Mouse (Mus musculus) lung, embryonic 14.5 days (tissue): ENCODE results near the gene Pear1. TPM values are rescaled to one million over a fixed set of nuclear protein-coding genes. Genes with fewer than 3 reads are reported as not detected.

Experiments
- ATAC-seq: fragments of 200-750 bp; cut with Nextera tagmentation; 2 replicates; pipeline ENCODE4 v1.8.0; 2017; ENCODE audit warnings: mild to moderate bottlenecking, moderate TSS enrichment, moderate library complexity; ENCODE audit not compliant: insufficient read depth
- DNase-seq: peaks from one replicate; pipeline ENCODE4 v3.0.0-alpha.2; 2015
- H3K27ac ChIP-seq: fragments of 300-500 bp; sonication (generic); 2 replicates; pipeline ENCODE4 v1.5.1; 2014; ENCODE audit warnings: low read depth, mild to moderate bottlenecking, moderate library complexity
- H3K27me3 ChIP-seq: fragments of 300-500 bp; sonication (generic); 2 replicates; pipeline ENCODE4 v1.6.1; 2014; ENCODE audit warnings: low read length, control low read depth; ENCODE audit not compliant: insufficient read depth
- H3K36me3 ChIP-seq: fragments of 300-500 bp; sonication (generic); 2 replicates; pipeline ENCODE4 v1.6.1; 2014; ENCODE audit warnings: control low read depth; ENCODE audit not compliant: insufficient read depth
- H3K4me1 ChIP-seq: fragments of 300-500 bp; sonication (generic); 2 replicates; pipeline ENCODE4 v1.6.1; 2014; ENCODE audit warnings: antibody characterized with exemption, control low read depth; ENCODE audit not compliant: insufficient read depth
- H3K4me2 ChIP-seq: fragments of 300-500 bp; sonication (generic); 2 replicates; pipeline ENCODE4 v1.6.1; 2014; ENCODE audit warnings: mild to moderate bottlenecking
- H3K4me3 ChIP-seq: fragments of 300-500 bp; sonication (generic); 2 replicates; pipeline ENCODE4 v1.5.1; 2014; ENCODE audit warnings: low read depth, low read length
- H3K9ac ChIP-seq: fragments of 300-500 bp; sonication (generic); 2 replicates; pipeline ENCODE4 v1.6.1; 2014
- H3K9me3 ChIP-seq: fragments of 300-500 bp; sonication (generic); 2 replicates; pipeline ENCODE4 v1.6.1; 2016; ENCODE audit warnings: low read depth, low read length, control low read depth
- CTCF ChIP-seq: IDR thresholded peaks from 2 replicates; pipeline ENCODE4 v1.5.1; 2016; ENCODE audit warnings: antibody characterized with exemption, low read depth
- WGBS: fragments of 180-500 bp; shearing (Covaris S2); extraction: QIAGEN DNeasy Blood & Tissue Kit; methylation state at CpG from one replicate; pipeline ENCODE4 v1.1.7; 2014; 5-methylcytosine and 5-hydroxymethylcytosine counted together
- polyA plus RNA-seq: library from polyadenylated mRNA; unstranded; fragments of >200 nt; fragmentation: Nextera tagmentation; extraction: Ambion mirVana; gene quantifications from 2 replicates; pipeline ENCODE4 v1.2.1, GENCODE M21; 2014

Pear1 gene
- polyA plus RNA-seq, 1 experiment from 2014 or later = 30.2 TPM

DNA sequence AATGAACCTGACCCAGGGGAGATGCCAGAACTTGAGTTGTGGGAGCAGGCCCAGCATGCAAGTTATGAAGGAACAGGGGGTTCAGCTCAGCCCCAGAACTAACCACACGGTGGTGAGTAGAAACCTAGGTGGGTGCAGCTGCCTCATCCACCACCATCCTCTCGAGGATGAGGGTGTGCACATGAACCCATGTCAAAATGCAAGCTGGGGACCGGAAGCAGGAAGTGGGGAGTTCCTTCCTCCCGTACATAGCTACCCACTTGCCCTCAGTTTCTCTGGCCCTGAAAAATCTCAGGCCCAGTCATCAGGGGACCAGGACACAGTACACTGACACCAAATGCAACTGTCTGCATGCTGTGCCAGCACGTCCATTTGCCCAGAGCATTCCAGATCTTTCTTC lies 23.6 kb upstream of the Pear1 start:
- Histone ChIP-seq H3K4me2 (no peak overlapping the region), H3K9ac (no peak overlapping the region), H3K36me3 (no peaks in the 10 kb centered on the region), H3K4me3 (no peak overlapping the region), H3K9me3 (no peaks in the 10 kb centered on the region), H3K4me1 (no peaks in the 10 kb centered on the region), H3K27ac (no peak overlapping the region), H3K27me3 (no peaks in the 10 kb centered on the region)
- no peak for DNase-seq
- WGBS = 67% methylated on average over 5 of the region's 5 CpGs
- no peak for TF ChIP-seq CTCF
- ATAC-seq = no peak

DNA sequence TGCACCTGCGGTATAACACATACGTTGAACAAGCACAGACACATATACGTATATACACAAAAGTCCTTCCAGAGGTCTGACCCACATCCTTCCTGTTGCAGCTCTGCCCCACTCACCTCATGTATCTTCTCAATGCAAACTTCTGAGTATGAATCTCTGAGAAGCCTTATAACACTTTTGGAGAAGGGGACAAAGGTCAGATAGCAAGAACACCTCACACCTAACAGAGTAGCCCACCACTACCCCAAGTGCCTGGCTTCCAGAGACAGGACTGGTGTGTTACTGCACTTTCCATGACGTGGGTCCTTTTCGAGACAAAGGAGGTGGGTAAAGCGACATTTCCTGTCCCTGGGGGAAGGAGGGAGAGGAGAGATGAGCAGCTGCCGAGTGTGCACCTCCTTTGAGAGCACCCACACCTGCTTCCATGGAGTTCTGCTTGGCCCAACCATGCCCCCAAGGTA lies 22.6 kb upstream of the Pear1 start, which contains the start of gene Sh2d2a:
Sh2d2a (plus strand) TSS at position 106 of the 461 bp plus-strand sequence.
- Histone ChIP-seq H3K4me2 (no peak within 1 kb of the TSS), H3K4me1 (no peaks in the 10 kb centered on the region), H3K4me3 (no peak within 1 kb of the TSS), H3K27me3 (no peaks in the 10 kb centered on the region), H3K9ac (no peak within 1 kb of the TSS), H3K36me3 (no peaks in the 10 kb centered on the region), H3K27ac (no peak within 1 kb of the TSS), H3K9me3 (no peaks in the 10 kb centered on the region)
- ATAC-seq = no peak
- 63% methylated on average over 7 of the region's 7 CpGs for WGBS
- TF ChIP-seq CTCF = no peak
- DNase-seq = no peak

DNA sequence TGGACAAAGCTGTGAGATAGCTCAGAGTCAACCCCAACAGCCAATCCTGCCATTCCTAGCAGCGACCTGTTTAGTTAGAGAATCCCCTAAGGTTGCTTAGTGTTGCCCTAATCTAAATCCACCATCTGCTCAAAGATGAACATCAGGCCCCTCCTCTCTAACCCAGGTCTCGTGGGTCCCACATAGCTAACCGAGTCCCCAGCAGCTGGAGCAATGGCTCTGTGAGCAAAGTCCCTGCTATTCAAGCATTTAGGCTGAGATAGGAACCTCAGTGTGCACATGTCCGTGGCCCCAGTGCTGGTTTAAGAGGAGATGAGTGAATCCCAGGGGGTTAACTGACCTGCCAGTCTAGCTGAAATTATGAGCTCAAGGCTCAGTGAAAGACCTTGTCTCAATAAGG lies 22.1 kb upstream of the Pear1 start:
- no peak for TF ChIP-seq CTCF
- no peak overlapping the region for H3K9ac ChIP-seq
- DNase-seq (no peak), ATAC-seq (no peak)
- no peak overlapping the region for H3K4me3 ChIP-seq
- WGBS = 60% methylated on average over 4 of the region's 4 CpGs
- no peaks in the 10 kb centered on the region for H3K4me1 ChIP-seq
- no peaks in the 10 kb centered on the region for H3K9me3 ChIP-seq
- no peaks in the 10 kb centered on the region for H3K36me3 ChIP-seq
- H3K27me3 ChIP-seq = no peaks in the 10 kb centered on the region
- H3K4me2 ChIP-seq = no peak overlapping the region
- no peak overlapping the region for H3K27ac ChIP-seq

DNA sequence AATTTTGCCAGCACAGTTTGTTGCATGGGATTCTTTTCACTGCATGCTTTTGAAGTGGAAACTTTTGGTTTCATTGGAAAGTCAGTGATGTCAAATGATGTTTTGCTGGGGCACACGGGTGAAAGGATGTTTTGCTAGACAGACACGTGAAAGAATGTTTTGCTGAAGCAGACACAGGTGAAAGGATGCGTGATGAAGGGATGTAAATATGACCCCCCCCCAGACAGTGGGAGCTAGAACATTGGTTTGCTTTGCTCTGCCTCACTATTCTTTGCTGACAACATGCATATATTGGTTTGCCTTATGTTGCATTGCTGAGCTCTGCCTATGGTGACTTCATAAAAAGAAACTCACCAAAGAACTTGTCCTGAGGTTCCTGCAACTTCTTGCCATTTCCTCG lies 20.9 kb upstream of the Pear1 start:
- Histone ChIP-seq H3K36me3 (no peaks in the 10 kb centered on the region), H3K9ac (no peak overlapping the region), H3K4me2 (no peak overlapping the region), H3K4me1 (no peaks in the 10 kb centered on the region), H3K27ac (no peak overlapping the region), H3K4me3 (no peak overlapping the region), H3K27me3 (no peaks in the 10 kb centered on the region), H3K9me3 (no peaks in the 10 kb centered on the region)
- WGBS = 69% methylated on average over 4 of the region's 4 CpGs
- ATAC-seq = no peak
- no peak for DNase-seq
- no peak for TF ChIP-seq CTCF

DNA sequence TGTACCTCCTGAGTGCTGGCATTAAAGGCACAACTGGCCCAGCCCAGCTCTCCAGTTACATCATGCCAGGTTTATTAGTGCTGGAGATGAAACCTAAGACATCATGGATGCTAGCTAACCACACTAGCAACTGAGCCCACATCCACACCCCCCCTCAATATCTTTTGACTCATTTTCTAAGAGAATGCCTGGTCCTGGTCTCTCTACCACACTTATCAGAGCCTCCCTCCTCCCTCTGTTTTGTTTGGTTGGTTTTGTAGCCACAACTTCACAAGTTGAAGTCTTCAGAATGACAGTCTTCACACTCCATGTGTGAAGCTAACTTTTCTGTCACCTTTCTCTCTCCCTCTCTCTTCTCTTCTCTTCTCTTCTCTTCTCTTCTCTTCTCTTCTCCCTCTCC lies 16.8 kb upstream of the Pear1 start:
- ATAC-seq (no peak), DNase-seq (no peak)
- Histone ChIP-seq H3K36me3 (no peaks in the 10 kb centered on the region), H3K4me1 (no peaks in the 10 kb centered on the region), H3K4me3 (no peak overlapping the region), H3K9ac (no peak overlapping the region), H3K9me3 (no peaks in the 10 kb centered on the region), H3K27ac (no peak overlapping the region), H3K4me2 (no peak overlapping the region), H3K27me3 (no peaks in the 10 kb centered on the region)
- TF ChIP-seq CTCF = no peak

DNA sequence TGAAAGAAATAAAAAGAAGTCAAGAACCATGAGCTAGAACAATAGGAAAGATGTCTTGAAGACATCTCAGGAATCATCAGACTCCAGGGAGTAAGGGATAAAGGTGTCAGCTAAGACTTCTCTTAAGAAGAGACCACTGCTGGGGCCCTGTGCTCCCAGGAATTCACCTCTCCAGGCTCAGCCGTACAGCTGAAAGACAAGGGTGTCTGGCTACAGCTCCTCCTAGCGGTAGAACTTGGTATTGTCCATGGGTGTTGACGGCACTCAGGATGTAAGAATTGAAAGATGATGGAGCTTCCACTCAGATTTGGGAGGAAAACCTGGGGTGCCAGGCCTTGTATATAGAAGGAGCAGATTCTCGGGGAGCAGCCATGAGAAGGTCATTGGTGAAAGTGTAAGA lies 14.5 kb upstream of the Pear1 start:
- H3K9ac ChIP-seq = no peak overlapping the region

DNA sequence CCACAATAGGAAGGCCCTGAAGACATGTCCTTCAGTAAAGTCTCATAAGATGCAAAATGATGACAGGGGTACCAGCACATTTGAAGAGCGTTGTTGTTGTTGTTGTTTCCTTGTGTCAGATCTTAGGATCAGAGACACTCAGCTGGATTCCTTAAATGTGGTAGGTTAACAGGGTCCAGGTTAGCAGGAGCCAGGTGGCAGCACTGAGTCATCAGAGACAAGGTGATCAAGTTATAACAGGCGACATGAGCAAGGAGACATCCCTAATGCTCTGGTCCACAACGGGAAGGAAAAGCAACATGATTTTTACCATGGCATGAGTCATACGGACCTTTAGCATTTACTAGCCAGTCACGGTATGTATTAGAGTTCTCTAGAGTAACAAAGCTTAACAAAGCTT lies 9.4 kb upstream of the Pear1 start:
- WGBS = 57% methylated on average over 5 of the region's 5 CpGs
- Histone ChIP-seq H3K36me3 (no peaks in the 10 kb centered on the region), H3K9me3 (no peaks in the 10 kb centered on the region), H3K27me3 (no peaks in the 10 kb centered on the region), H3K4me1 (no peaks in the 10 kb centered on the region), H3K9ac (no peak overlapping the region), H3K4me3 (no peak overlapping the region), H3K4me2 (no peak overlapping the region), H3K27ac (no peak overlapping the region)
- no peak for DNase-seq
- no peak for ATAC-seq
- 0 out of 2 replicates have a peak, but pooled peaks have one; percentile 13 for TF ChIP-seq CTCF

More for the DNA sequence above, 14.5 kb upstream of the Pear1 start:
- no peaks in the 10 kb centered on the region for H3K36me3 ChIP-seq
- H3K9me3 ChIP-seq = no peaks in the 10 kb centered on the region
- WGBS = under 1% methylated on average over 4 of the region's 4 CpGs
- peak; percentile 96 for TF ChIP-seq CTCF
- H3K4me2 ChIP-seq = no peak overlapping the region
- no peaks in the 10 kb centered on the region for H3K4me1 ChIP-seq
- no peak for ATAC-seq
- H3K27me3 ChIP-seq = no peaks in the 10 kb centered on the region
- DNase-seq = peak; percentile 90
- H3K27ac ChIP-seq = no peak overlapping the region
- H3K4me3 ChIP-seq = no peak overlapping the region
